Comparison of ENCODE assay signal across 8 mouse cellular contexts in genomic region chr9:28748902-28749301, GRCm38 (mm10).
DNase-seq lines count a peak whose midpoint lies in the region; ATAC-seq and TF ChIP-seq lines count a peak whose summit lies in the region.

No protein-coding gene starts in this region.

- H3K4me1 ChIP-seq in heart, postnatal 0 days (ENCODE audit: control insufficient read depth, insufficient read depth) = 0 out of 2 replicates have a peak, but pooled peaks cover 2% of the 10 kb centered on the region
- no peaks in the 10 kb centered on the region for H3K4me1 ChIP-seq in forebrain, embryonic 12.5 days

- no peak for DNase-seq in heart, postnatal 0 days (ENCODE audit: low spot score)
- DNase-seq in heart, postnatal 14 days = no peak
- DNase-seq in right cerebral cortex, adult 18-20 months = peak; percentile 19
- DNase-seq in right cerebral cortex, postnatal 14 days = no peak
- peak; percentile 44 to 50 for DNase-seq in cerebellum, postnatal 10 days
- DNase-seq in retina, postnatal 1 day = peak; percentile 25
- no peak for DNase-seq in heart, adult 18-20 months

- H3K36me3 ChIP-seq in heart, postnatal 0 days (replicated peaks; ENCODE audit: control insufficient read depth, insufficient read depth, low read length) = no peaks in the 10 kb centered on the region
- no peaks in the 10 kb centered on the region for H3K36me3 ChIP-seq in forebrain, embryonic 12.5 days (replicated peaks)

- ATAC-seq in heart, postnatal 0 days (ENCODE audit: insufficient read depth, low read depth) = no peak
- ATAC-seq in forebrain, embryonic 12.5 days (ENCODE audit: low FRiP score) = no peak

- no peak for TF ChIP-seq EP300 in heart, postnatal 0 days (IDR thresholded peaks at IDR 0.05; ENCODE audit: low read depth)

- 86% methylated on average over 2 of the region's 2 CpGs for WGBS in heart, postnatal 0 days
- WGBS in forebrain, embryonic 12.5 days = 74% methylated on average over 2 of the region's 2 CpGs

- H3K4me3 ChIP-seq in heart, postnatal 0 days (ENCODE audit: low read depth, low read length) = no peak overlapping the region
- no peak overlapping the region for H3K4me3 ChIP-seq in forebrain, embryonic 12.5 days (replicated peaks)

- H3K27me3 ChIP-seq in heart, postnatal 0 days (ENCODE audit: control insufficient read depth, insufficient read depth, low read length) = no peaks in the 10 kb centered on the region
- H3K27me3 ChIP-seq in forebrain, embryonic 12.5 days = no peaks in the 10 kb centered on the region

- H3K9me3 ChIP-seq in heart, postnatal 0 days (replicated peaks; ENCODE audit: control insufficient read depth, low read length) = no peaks in the 10 kb centered on the region
- no peaks in the 10 kb centered on the region for H3K9me3 ChIP-seq in forebrain, embryonic 12.5 days

- H3K4me2 ChIP-seq in heart, postnatal 0 days (ENCODE audit: low read depth, low read length) = no peak overlapping the region
- H3K4me2 ChIP-seq in forebrain, embryonic 12.5 days = no peak overlapping the region

- no peak overlapping the region for H3K27ac ChIP-seq in heart, postnatal 0 days (ENCODE audit: low read depth)
- no peak overlapping the region for H3K27ac ChIP-seq in forebrain, embryonic 12.5 days

- TF ChIP-seq CTCF in heart, postnatal 0 days (IDR thresholded peaks at IDR 0.05; ENCODE audit: low read depth) = peak; percentile 41

- intact Hi-C loops in heart, postnatal 14 days (cut with DNase I) = loop anchor here (10.0 kb wide), 1 partner anchor 344 kb away; no protein-coding TSS in a partner anchor

- H3K9ac ChIP-seq in heart, postnatal 0 days (replicated peaks; ENCODE audit: low read depth, low read length) = no peak overlapping the region
- H3K9ac ChIP-seq in forebrain, embryonic 12.5 days = no peak overlapping the region

Comparison
In these comparisons a context has a peak if more than half of its experiments do, and no peak if none do; other contexts are left out.
1. DNase-seq: peak in right cerebral cortex, adult 18-20 months (single experiment), cerebellum, postnatal 10 days (2 of 2) and retina, postnatal 1 day (single experiment); none in heart, postnatal 0 days (single experiment), heart, postnatal 14 days (0 of 2), right cerebral cortex, postnatal 14 days (single experiment) and heart, adult 18-20 months (0 of 2).